In the genomic region with DNA sequence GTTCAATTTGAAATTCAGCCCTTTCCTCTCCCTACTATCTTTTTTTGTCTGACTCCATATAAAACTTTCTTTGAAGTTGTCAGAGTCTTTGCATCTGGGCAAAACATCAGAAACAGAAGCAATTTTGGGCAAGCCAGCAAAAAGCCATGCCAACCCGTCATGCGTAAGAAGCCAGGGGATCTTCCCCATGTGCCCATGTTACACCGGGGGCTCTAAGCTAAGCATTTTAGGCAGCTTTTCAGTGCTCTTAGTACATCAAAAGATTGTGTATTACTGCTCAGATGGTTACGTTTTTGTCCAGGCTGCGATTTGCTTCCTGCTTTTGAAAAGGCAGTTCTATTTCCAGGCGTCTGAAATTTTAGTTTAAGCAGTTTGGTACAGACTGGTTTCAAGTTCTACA, we compare ENCODE assay signal across 18 mouse cellular contexts.
"Had no signal": no experiment of that assay in that cellular context is flagged by ENCODE, and none has a peak within 500 bp of the region (broad histone marks: within the 10 kb centered on the region; RNA-seq: fewer than 3 reads in every experiment).

No protein-coding gene starts in this region.

- DNase-seq: gastrocnemius, adult 2 months; gastrocnemius, postnatal 10 days; gastrocnemius, postnatal 25 days; heart, adult 18-20 months; heart, postnatal 10 days; heart, postnatal 4 days; kidney, adult 18-20 months; kidney, adult 8-10 months; kidney, postnatal 10 days; kidney, postnatal 36 days; layer of hippocampus, adult 9-11 months; layer of hippocampus, postnatal 36 days; left cerebral cortex, postnatal 4 days; liver, embryonic 13.5 days had no signal

- ATAC-seq: hindbrain, embryonic 16.5 days; inflammation-experienced regulatory T-cells, adult 6 months; intestine, embryonic 15.5 days; intestine, postnatal 0 days had no signal
